Mouse (Mus musculus): ENCODE results near the gene Klk5. TPM values are rescaled to one million over a fixed set of nuclear protein-coding genes. Genes with fewer than 3 reads are reported as not detected.

Gene Klk5
- polyA plus RNA-seq, 1 experiment = not detected

GRCm38 (mm10) chr7:43874868-43875375, 33.2 kb downstream of the Klk5 start:
- Histone ChIP-seq H3K36me3 (ENCODE audit: control insufficient read depth, insufficient read depth) (no peaks in the 10 kb centered on the region), H3ac (ENCODE audit: control insufficient read depth, insufficient read length, low read depth) (no peak overlapping the region), H3K79me2 (ENCODE audit: control insufficient read depth, insufficient read depth) (no peaks in the 10 kb centered on the region), H3K4me3 (ENCODE audit: insufficient read depth, poor library complexity, severe bottlenecking) (no peak overlapping the region), H3K27me3 (ENCODE audit: control insufficient read depth, insufficient read depth, insufficient read length) (peaks cover 25% of the 10 kb centered on the region), H3K79me3 (ENCODE audit: low read depth) (no peaks in the 10 kb centered on the region)
- TF ChIP-seq CEBPB (IDR thresholded peaks at IDR 0.05; ENCODE audit: low read depth) (no peak), USF1 (IDR thresholded peaks at IDR 0.05; ENCODE audit: low read depth) (no peak), MYOG (IDR thresholded peaks at IDR 0.05; ENCODE audit: control insufficient read depth, extremely low read depth, insufficient read length) (no peak), MYOD1 (IDR thresholded peaks at IDR 0.05; ENCODE audit: control insufficient read depth, insufficient read length, low read depth) (no peak), CTCF (IDR thresholded peaks at IDR 0.05; ENCODE audit: control insufficient read depth, insufficient read depth, insufficient read length) (no peak), FOSL1 (IDR thresholded peaks at IDR 0.05; ENCODE audit: insufficient read depth, low read length, poor library complexity, severe bottlenecking) (no peak), MAX (IDR thresholded peaks at IDR 0.05) (no peak)

GRCm38 (mm10) chr7:43876444-43876843, 34.7 kb downstream of the Klk5 start:
- no peak for TF ChIP-seq MAX (IDR thresholded peaks at IDR 0.05)
- H3K4me3 ChIP-seq (ENCODE audit: insufficient read depth, poor library complexity, severe bottlenecking) = no peak overlapping the region
- no peak overlapping the region for H3ac ChIP-seq (ENCODE audit: control insufficient read depth, insufficient read length, low read depth)
- no peaks in the 10 kb centered on the region for H3K79me3 ChIP-seq (ENCODE audit: low read depth)
- H3K79me2 ChIP-seq (ENCODE audit: control insufficient read depth, insufficient read depth) = no peaks in the 10 kb centered on the region
- H3K36me3 ChIP-seq (ENCODE audit: control insufficient read depth, insufficient read depth) = no peaks in the 10 kb centered on the region
- H3K27me3 ChIP-seq (ENCODE audit: control insufficient read depth, insufficient read depth, insufficient read length) = peaks cover 14% of the 10 kb centered on the region

GRCm38 (mm10) chr7:43878281-43878680, 36.5 kb downstream of the Klk5 start:
- Histone ChIP-seq H3K36me3 (ENCODE audit: control insufficient read depth, insufficient read depth) (no peaks in the 10 kb centered on the region), H3K79me2 (ENCODE audit: control insufficient read depth, insufficient read depth) (no peaks in the 10 kb centered on the region), H3K4me3 (ENCODE audit: insufficient read depth, poor library complexity, severe bottlenecking) (no peak overlapping the region), H3ac (ENCODE audit: control insufficient read depth, insufficient read length, low read depth) (no peak overlapping the region), H3K79me3 (ENCODE audit: low read depth) (no peaks in the 10 kb centered on the region), H3K27me3 (ENCODE audit: control insufficient read depth, insufficient read depth, insufficient read length) (peaks cover 11% of the 10 kb centered on the region)
- TF ChIP-seq MYOD1 (IDR thresholded peaks at IDR 0.05; ENCODE audit: control insufficient read depth, insufficient read length, low read depth) (no peak), MYOG (IDR thresholded peaks at IDR 0.05; ENCODE audit: control insufficient read depth, extremely low read depth, insufficient read length) (no peak), CEBPB (IDR thresholded peaks at IDR 0.05; ENCODE audit: low read depth) (no peak), CTCF (IDR thresholded peaks at IDR 0.05; ENCODE audit: control insufficient read depth, insufficient read depth, insufficient read length) (no peak)

GRCm38 (mm10) chr7:43880912-43881311, 39.1 kb downstream of the Klk5 start, which contains the start of gene Klk4:
Gene Klk4, plus strand, starts transcription at chr7:43881160.
- Histone ChIP-seq H3ac (ENCODE audit: control insufficient read depth, insufficient read length, low read depth) (no peak within 1 kb of the TSS), H3K4me3 (ENCODE audit: insufficient read depth, poor library complexity, severe bottlenecking) (no peak within 1 kb of the TSS), H3K79me2 (ENCODE audit: control insufficient read depth, insufficient read depth) (no peaks in the 10 kb centered on the region), H3K79me3 (ENCODE audit: low read depth) (no peaks in the 10 kb centered on the region), H3K27me3 (ENCODE audit: control insufficient read depth, insufficient read depth, insufficient read length) (peaks cover 6% of the 10 kb centered on the region), H3K36me3 (ENCODE audit: control insufficient read depth, insufficient read depth) (no peaks in the 10 kb centered on the region)
- no peak for TF ChIP-seq CEBPB (IDR thresholded peaks at IDR 0.05; ENCODE audit: low read depth)
- TF ChIP-seq MYOG (IDR thresholded peaks at IDR 0.05; ENCODE audit: control insufficient read depth, extremely low read depth, insufficient read length) = no peak
- no peak for TF ChIP-seq CTCF (IDR thresholded peaks at IDR 0.05; ENCODE audit: control insufficient read depth, insufficient read depth, insufficient read length)
- no peak for TF ChIP-seq MYOD1 (IDR thresholded peaks at IDR 0.05; ENCODE audit: control insufficient read depth, insufficient read length, low read depth)
- TF ChIP-seq MAX (IDR thresholded peaks at IDR 0.05) = no peak

- Histone ChIP-seq H3ac (ENCODE audit: control insufficient read depth, insufficient read length, low read depth) (no peak overlapping the region), H3K4me3 (ENCODE audit: insufficient read depth, poor library complexity, severe bottlenecking) (no peak overlapping the region), H3K27me3 (ENCODE audit: control insufficient read depth, insufficient read depth, insufficient read length) (peaks cover 11% of the 10 kb centered on the region), H3K79me3 (ENCODE audit: low read depth) (no peaks in the 10 kb centered on the region), H3K79me2 (ENCODE audit: control insufficient read depth, insufficient read depth) (no peaks in the 10 kb centered on the region), H3K36me3 (ENCODE audit: control insufficient read depth, insufficient read depth) (no peaks in the 10 kb centered on the region)
- TF ChIP-seq USF1 (IDR thresholded peaks at IDR 0.05; ENCODE audit: low read depth) = no peak
- no peak for TF ChIP-seq CTCF (IDR thresholded peaks at IDR 0.05; ENCODE audit: control insufficient read depth, insufficient read depth, insufficient read length)
- TF ChIP-seq MAX (IDR thresholded peaks at IDR 0.05) = no peak
- no peak for TF ChIP-seq FOSL1 (IDR thresholded peaks at IDR 0.05; ENCODE audit: insufficient read depth, low read length, poor library complexity, severe bottlenecking)
- no peak for TF ChIP-seq MYOD1 (IDR thresholded peaks at IDR 0.05; ENCODE audit: control insufficient read depth, insufficient read length, low read depth)
- TF ChIP-seq CEBPB (IDR thresholded peaks at IDR 0.05; ENCODE audit: low read depth) = no peak
- TF ChIP-seq MYOG (IDR thresholded peaks at IDR 0.05; ENCODE audit: control insufficient read depth, extremely low read depth, insufficient read length) = no peak
Measured at GRCm38 (mm10) chr7:43882346-43882745, 40.6 kb downstream of the Klk5 start.

- Histone ChIP-seq H3K79me2 (ENCODE audit: control insufficient read depth, insufficient read depth) (no peaks in the 10 kb centered on the region), H3K79me3 (ENCODE audit: low read depth) (no peaks in the 10 kb centered on the region), H3ac (ENCODE audit: control insufficient read depth, insufficient read length, low read depth) (no peak overlapping the region), H3K4me3 (ENCODE audit: insufficient read depth, poor library complexity, severe bottlenecking) (no peak overlapping the region), H3K27me3 (ENCODE audit: control insufficient read depth, insufficient read depth, insufficient read length) (peaks cover 11% of the 10 kb centered on the region), H3K36me3 (ENCODE audit: control insufficient read depth, insufficient read depth) (no peaks in the 10 kb centered on the region)
- no peak for TF ChIP-seq CEBPB (IDR thresholded peaks at IDR 0.05; ENCODE audit: low read depth)
- TF ChIP-seq MYOG (IDR thresholded peaks at IDR 0.05; ENCODE audit: control insufficient read depth, extremely low read depth, insufficient read length) = no peak
- no peak for TF ChIP-seq FOSL1 (IDR thresholded peaks at IDR 0.05; ENCODE audit: insufficient read depth, low read length, poor library complexity, severe bottlenecking)
- TF ChIP-seq MAX (IDR thresholded peaks at IDR 0.05) = no peak
- TF ChIP-seq USF1 (IDR thresholded peaks at IDR 0.05; ENCODE audit: low read depth) = no peak
- no peak for TF ChIP-seq MYOD1 (IDR thresholded peaks at IDR 0.05; ENCODE audit: control insufficient read depth, insufficient read length, low read depth)
- no peak for TF ChIP-seq CTCF (IDR thresholded peaks at IDR 0.05; ENCODE audit: control insufficient read depth, insufficient read depth, insufficient read length)
Measured at GRCm38 (mm10) chr7:43882811-43883210, 41.0 kb downstream of the Klk5 start.
